Mouse (Mus musculus): ENCODE results near the gene Klrb1b.
A peak's percentile ranks its signal among the peaks of the same experiment; 100 is the strongest.
"Not testable (repeated sequence)": the region's sequence is repeated elsewhere in the genome, so short reads cannot be mapped to it uniquely, and the experiment has no call there.

DNA sequence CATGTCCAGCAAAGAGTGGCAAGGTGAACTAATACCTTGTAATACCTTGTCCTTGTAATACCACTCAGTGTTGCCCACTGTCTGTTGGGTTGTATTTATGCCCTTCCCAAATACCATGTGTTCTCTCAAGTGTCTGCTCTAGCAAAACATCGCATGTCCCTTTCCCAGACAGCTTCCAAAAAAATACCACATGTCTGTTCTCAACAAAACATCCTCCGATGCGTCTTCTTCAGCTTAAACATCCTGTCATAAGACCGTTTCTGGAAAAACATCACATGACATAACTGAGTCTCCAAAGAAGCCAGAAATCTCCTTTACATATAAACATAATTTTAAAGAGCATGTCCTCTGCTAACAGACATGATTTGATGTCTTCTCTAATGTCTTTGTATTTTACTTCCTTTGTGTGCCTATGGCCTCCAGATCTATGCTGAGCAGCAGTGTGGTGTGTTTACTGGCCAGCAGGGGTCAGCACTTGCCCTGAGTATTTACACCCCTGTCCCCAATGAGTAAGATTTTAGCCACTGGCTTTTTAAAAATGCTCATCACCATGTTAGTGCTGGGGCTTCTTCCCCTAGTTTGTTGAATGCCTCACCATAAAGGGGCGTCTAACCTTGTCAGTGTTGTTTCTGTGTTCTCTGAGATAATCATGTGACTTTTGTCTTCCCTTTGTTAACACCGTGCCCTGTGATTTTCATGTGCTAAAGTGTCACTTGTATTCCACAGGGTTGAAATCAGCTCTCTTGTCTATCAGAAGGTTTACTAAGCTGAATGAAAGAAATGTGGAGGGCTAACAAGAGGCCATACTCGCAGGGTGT, 21.1 kb downstream of the Klrb1b start:
- not testable (repeated sequence) for TF ChIP-seq POLR2A (IDR thresholded peaks at IDR 0.05; ENCODE audit: control insufficient read depth, low read depth, low read length)
- TF ChIP-seq CTCF (IDR thresholded peaks at IDR 0.05; ENCODE audit: control insufficient read depth, insufficient read depth, insufficient replicate concordance, low read depth, low read length) = peak; percentile 26; the same call in 1 of the 2 replicates
